Mouse (Mus musculus): ENCODE measurements around the gene Rnf4.

DNA sequence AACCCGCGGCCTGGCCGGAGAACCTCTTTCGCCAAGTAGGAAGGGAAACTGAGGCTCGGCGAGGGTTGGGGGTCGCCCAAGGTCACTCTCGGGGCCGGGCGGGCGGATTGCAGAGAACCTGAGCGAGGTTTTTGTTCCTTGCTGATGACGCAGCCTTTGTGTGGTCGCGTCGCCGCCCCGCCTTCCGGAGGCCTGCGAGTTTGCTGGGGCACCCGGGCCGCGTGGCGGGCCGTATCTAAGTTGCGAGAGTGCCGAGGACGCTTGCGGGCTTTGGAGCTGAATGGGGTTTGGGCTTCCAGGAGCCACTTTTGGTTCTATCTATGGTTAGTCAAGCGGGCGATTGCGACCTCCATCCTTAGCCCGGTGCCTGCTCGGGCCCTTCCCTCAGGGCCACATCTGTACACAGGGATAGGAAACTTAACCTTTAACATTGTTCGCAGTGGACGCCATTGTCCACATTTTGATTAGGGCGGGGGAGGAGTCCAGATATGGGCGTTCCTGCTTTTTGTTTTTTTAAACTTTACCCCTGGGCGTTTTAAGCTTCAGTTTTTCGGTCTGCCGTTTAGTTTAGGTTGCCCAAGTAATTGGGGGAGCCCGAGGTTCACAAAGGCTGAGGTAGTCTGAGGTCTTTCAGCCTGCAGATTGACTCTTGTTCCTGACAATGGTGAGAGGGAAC, 824 bp downstream of the Rnf4 start:
- no peak for TF ChIP-seq CTCF (IDR thresholded peaks at IDR 0.05; ENCODE audit: low read depth)
- TF ChIP-seq EP300 (optimal IDR thresholded peaks at IDR 0.05): no peak
